Mouse (Mus musculus): ENCODE results near the gene Sh3bgr.

GRCm38 (mm10) chr16:96201485-96202232 lies 1.4 kb downstream of the Sh3bgr start:
- TF ChIP-seq POLR2A (IDR thresholded peaks at IDR 0.05; ENCODE audit: control insufficient read depth, low read depth, low read length) (no peak), CTCF (IDR thresholded peaks at IDR 0.05; ENCODE audit: control insufficient read depth, insufficient read depth, insufficient replicate concordance, low read depth, low read length) (no peak)

All from testis, adult 2 months (tissue).